Mouse (Mus musculus) kidney, adult 2 months (tissue): ENCODE data around the gene Slc39a11. TPM values are rescaled to one million over a fixed set of nuclear protein-coding genes. Genes with fewer than 3 reads are reported as not detected.

Source experiments
- DNase-seq: peaks from one replicate; pipeline ENCODE4 v3.0.0; 2021
- H3K27ac ChIP-seq: fragments of 200-500 bp; 2 replicates; pipeline ENCODE4 v1.5.1; 2012; ENCODE audit warnings: low read depth, low read length, control low read depth, inconsistent platforms; ENCODE audit not compliant: insufficient read depth
- H3K27me3 ChIP-seq: fragments of 200-500 bp; replicated peaks from 2 replicates; pipeline ENCODE4 v1.6.1; 2012; ENCODE audit warnings: mild to moderate bottlenecking, moderate library complexity, low read length, inconsistent platforms; ENCODE audit not compliant: control insufficient read depth, insufficient read depth
- H3K36me3 ChIP-seq: fragments of 200-500 bp; 2 replicates; pipeline ENCODE4 v1.6.1; 2012; ENCODE audit warnings: mild to moderate bottlenecking, moderate library complexity, low read length, inconsistent platforms; ENCODE audit not compliant: control insufficient read depth, insufficient read depth
- H3K4me1 ChIP-seq: fragments of 200-500 bp; 2 replicates; pipeline ENCODE4 v1.6.1; 2011; ENCODE audit warnings: low read length; ENCODE audit not compliant: control insufficient read depth, insufficient read depth
- H3K4me3 ChIP-seq: fragments of 200-500 bp; 2 replicates; pipeline ENCODE4 v1.5.1; 2011; ENCODE audit warnings: mild to moderate bottlenecking, low read depth, low read length, control low read depth; ENCODE audit not compliant: insufficient read depth
- CTCF ChIP-seq: fragments of 200-500 bp; conservative IDR thresholded peaks from 2 replicates; pipeline ENCODE4 v1.5.1; 2011; ENCODE audit warnings: low read depth, mild to moderate bottlenecking, control low read depth, low read length, moderate library complexity, mixed read lengths; ENCODE audit not compliant: insufficient read depth, insufficient read length
- POLR2A ChIP-seq: fragments of 200-500 bp; IDR thresholded peaks from one replicate; pipeline ENCODE4 v1.6.1; 2011; ENCODE audit warnings: low read depth, low read length, control low read depth
- WGBS: fragments of 180-500 bp; shearing (Covaris S2); methylation state at CpG from one replicate; pipeline ENCODE4 v1.1.7; 2018; 5-methylcytosine and 5-hydroxymethylcytosine counted together
- polyA plus RNA-seq: library from polyadenylated mRNA; depleted of rRNA; stranded (reverse); fragments of >200 nt; gene quantifications from 2 replicates; pipeline ENCODE4 v1.2.3, GENCODE M21; 2012; rRNA removed

The Slc39a11 gene
- polyA plus RNA-seq = 24.5 and 29.5 TPM in 2 replicates

DNA sequence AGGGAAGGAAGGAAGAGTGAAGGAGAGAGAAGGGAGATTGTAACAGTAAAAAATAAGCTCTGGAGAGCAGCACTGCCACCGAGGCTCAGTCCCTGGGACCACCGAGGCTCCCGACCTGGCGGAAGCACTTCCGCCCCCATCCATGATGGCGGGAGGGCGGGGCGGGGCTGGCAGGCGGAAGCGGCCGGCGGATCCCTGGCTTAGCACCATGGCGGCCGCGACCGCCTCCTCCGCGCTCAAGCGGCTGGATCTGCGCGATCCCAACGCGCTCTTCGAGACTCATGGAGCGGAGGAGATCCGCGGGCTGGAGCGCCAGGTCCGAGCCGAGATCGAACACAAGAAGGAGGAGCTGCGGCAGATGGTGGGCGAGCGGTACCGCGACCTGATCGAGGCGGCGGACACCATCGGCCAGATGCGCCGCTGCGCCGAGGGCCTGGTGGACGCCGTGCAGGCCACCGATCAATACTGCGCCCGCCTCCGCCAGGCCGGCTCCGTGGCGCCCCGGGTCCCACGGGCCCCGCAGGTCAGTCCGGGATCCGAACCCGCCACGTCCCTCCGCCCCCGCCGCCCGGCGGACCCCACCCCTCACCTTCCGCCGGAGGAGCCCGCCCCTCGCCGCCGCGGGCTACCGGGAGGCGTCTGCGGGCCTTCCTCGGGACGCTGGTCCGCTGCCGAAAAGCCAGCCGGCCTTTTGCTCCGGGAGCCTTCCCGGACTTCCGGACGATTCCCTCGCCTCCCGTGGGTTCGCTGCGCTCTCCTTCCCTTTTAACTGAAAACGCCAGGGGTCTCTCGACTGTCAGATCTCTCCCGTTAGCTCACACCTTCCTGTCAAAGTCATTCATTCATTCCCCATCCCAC, at the start of gene Slc39a11:
Slc39a11 (minus strand) TSS at position 727 of the 858 bp plus-strand sequence.
- Histone ChIP-seq H3K27me3 (no peaks in the 10 kb centered on the region), H3K36me3 (no peaks in the 10 kb centered on the region), H3K4me3 (peak within 1 kb of the TSS; percentile 100), H3K27ac (peak within 1 kb of the TSS; percentile 96), H3K4me1 (peaks cover 15% of the 10 kb centered on the region)
- peak; percentile 72 for DNase-seq
- WGBS = under 1% methylated on average over 89 of the region's 91 CpGs
- TF ChIP-seq CTCF = no peak
- peak; percentile 29 for TF ChIP-seq POLR2A

GRCm38 (mm10) chr11:113699643-113700042, 49.8 kb upstream of the Slc39a11 start:
- WGBS = 73% methylated on average over 7 of the region's 7 CpGs
- TF ChIP-seq POLR2A (no peak), CTCF (no peak)
- no peak for DNase-seq
- no peaks in the 10 kb centered on the region for H3K4me1 ChIP-seq
- H3K27me3 ChIP-seq = no peaks in the 10 kb centered on the region
- H3K4me3 ChIP-seq = no peak overlapping the region
- H3K36me3 ChIP-seq = no peaks in the 10 kb centered on the region
- no peak overlapping the region for H3K27ac ChIP-seq

GRCm38 (mm10) chr11:113698013-113698545, 48.2 kb upstream of the Slc39a11 start:
- Histone ChIP-seq H3K36me3 (no peaks in the 10 kb centered on the region), H3K27ac (no peak overlapping the region), H3K27me3 (no peaks in the 10 kb centered on the region), H3K4me3 (no peak overlapping the region), H3K4me1 (no peaks in the 10 kb centered on the region)
- WGBS = 24% methylated on average over 12 of the region's 12 CpGs
- TF ChIP-seq POLR2A (no peak), CTCF (no peak)
- DNase-seq = peak; percentile 93

DNA sequence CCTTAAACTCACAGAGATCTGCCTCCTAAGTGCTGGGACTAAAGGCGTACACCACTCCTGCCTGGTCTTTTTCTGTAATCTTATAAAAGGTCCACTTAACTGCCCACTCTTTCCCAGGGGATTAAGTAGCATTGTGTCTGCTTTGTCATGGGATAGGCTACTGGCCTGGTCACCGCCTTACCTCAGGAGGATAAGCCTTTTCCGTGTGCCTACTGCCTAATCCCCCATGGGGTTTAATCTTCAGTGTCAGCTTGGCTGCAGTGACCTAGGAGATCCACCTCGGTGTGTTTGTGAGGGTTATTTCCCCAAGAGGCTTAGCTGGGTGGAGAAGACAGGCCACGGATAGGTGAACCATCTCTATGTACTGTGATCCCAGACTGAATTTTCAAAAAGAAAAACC, 47.7 kb upstream of the Slc39a11 start:
- DNase-seq = no peak
- Histone ChIP-seq H3K4me1 (no peaks in the 10 kb centered on the region), H3K27me3 (no peaks in the 10 kb centered on the region), H3K27ac (no peak overlapping the region), H3K4me3 (no peak overlapping the region), H3K36me3 (no peaks in the 10 kb centered on the region)
- WGBS = 66% methylated on average over 5 of the region's 5 CpGs
- TF ChIP-seq CTCF (no peak), POLR2A (no peak)

GRCm38 (mm10) chr11:113691851-113692250, 42.0 kb upstream of the Slc39a11 start:
- H3K36me3 ChIP-seq = no peaks in the 10 kb centered on the region

DNA sequence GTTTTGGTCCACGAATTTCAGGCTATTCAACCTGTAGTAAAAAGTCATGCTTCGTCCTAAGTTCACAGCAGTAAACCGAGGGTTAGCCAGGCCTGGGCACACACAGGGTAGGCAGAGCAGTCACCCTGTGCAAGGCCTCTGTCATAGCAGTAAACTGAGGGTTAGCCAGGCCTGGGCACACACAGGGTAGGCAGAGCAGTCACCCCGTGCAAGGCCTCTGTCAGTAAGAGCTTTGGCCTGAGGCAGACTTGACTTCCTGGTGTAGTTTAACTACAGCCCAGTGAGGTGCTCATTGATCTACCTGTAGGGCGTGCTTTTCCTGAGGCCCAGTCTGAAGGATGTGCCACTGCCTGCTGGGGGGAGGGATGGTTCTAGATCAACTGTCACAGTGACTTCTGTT, 41.4 kb upstream of the Slc39a11 start:
- Histone ChIP-seq H3K4me1 (no peaks in the 10 kb centered on the region), H3K36me3 (no peaks in the 10 kb centered on the region), H3K27me3 (no peaks in the 10 kb centered on the region), H3K4me3 (no peak overlapping the region), H3K27ac (no peak overlapping the region)
- WGBS = 76% methylated on average over 5 of the region's 5 CpGs
- TF ChIP-seq CTCF (no peak), POLR2A (no peak)
- DNase-seq = peak; percentile 75

More at GRCm38 (mm10) chr11:113691851-113692250, 42.0 kb upstream of the Slc39a11 start:
- no peak for TF ChIP-seq POLR2A
- TF ChIP-seq CTCF = no peak
- Histone ChIP-seq H3K4me1 (no peaks in the 10 kb centered on the region), H3K27me3 (no peaks in the 10 kb centered on the region), H3K27ac (no peak overlapping the region), H3K4me3 (no peak overlapping the region)
- WGBS = 71% methylated on average over 3 of the region's 3 CpGs
- no peak for DNase-seq

DNA sequence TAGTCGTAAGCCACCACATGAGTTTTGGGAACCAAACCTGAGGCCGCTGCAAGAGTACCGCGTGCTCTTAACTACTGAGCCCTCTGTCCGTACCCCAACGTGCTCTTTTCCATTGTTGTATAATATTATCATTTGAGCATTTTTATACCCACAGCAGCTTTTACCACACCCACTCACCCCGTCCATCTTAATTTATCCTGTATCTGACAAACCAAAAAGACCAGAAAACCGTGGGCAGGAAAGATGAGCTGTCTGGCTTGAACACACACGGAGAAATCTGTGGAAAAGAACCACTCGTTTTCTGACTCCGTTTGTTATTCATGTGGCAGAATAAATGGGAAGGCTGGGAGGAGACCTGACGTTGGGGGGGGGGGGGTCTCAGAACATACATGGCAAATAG, 40.6 kb upstream of the Slc39a11 start:
- WGBS = 82% methylated on average over 12 of the region's 12 CpGs
- Histone ChIP-seq H3K4me1 (no peaks in the 10 kb centered on the region), H3K36me3 (no peaks in the 10 kb centered on the region), H3K27me3 (no peaks in the 10 kb centered on the region), H3K27ac (no peak overlapping the region), H3K4me3 (no peak overlapping the region)
- TF ChIP-seq POLR2A = no peak
- no peak for TF ChIP-seq CTCF
- DNase-seq = no peak
